Mouse (Mus musculus) limb, embryonic 13.5 days (tissue): ENCODE measurements around the gene Tulp2. TPM values are rescaled to one million over a fixed set of nuclear protein-coding genes. Genes with fewer than 3 reads are reported as not detected.
"Not testable (repeated sequence)": the region's sequence is repeated elsewhere in the genome, so short reads cannot be mapped to it uniquely, and the experiment has no call there.

Experiments
- ATAC-seq: fragments of 200-750 bp; cut with Nextera tagmentation; 2 replicates; pipeline ENCODE4 v1.8.0; 2017; ENCODE audit warnings: low read depth, moderate number of reproducible peaks, moderate TSS enrichment; ENCODE audit not compliant: low FRiP score
- H3K27ac ChIP-seq: fragments of 300-500 bp; sonication (generic); 2 replicates; pipeline ENCODE4 v1.5.1; 2015; ENCODE audit warnings: inconsistent platforms, mild to moderate bottlenecking, moderate library complexity
- H3K27me3 ChIP-seq: fragments of 300-500 bp; sonication (generic); 2 replicates; pipeline ENCODE4 v1.6.1; 2015; ENCODE audit warnings: mild to moderate bottlenecking, inconsistent platforms
- H3K36me3 ChIP-seq: fragments of 300-500 bp; sonication (generic); 2 replicates; pipeline ENCODE4 v1.6.1; 2015; ENCODE audit warnings: inconsistent platforms, mild to moderate bottlenecking, moderate library complexity
- H3K4me1 ChIP-seq: fragments of 300-500 bp; sonication (generic); 2 replicates; pipeline ENCODE4 v1.6.1; 2015; ENCODE audit warnings: inconsistent platforms
- H3K4me2 ChIP-seq: fragments of 300-500 bp; sonication (generic); replicated peaks from 2 replicates; pipeline ENCODE4 v1.6.1; 2015; ENCODE audit warnings: inconsistent platforms, mild to moderate bottlenecking, moderate library complexity
- H3K4me3 ChIP-seq: fragments of 300-500 bp; sonication (generic); 2 replicates; pipeline ENCODE4 v1.5.1; 2015; ENCODE audit warnings: moderate library complexity, mild to moderate bottlenecking, inconsistent platforms
- H3K9ac ChIP-seq: fragments of 300-500 bp; sonication (generic); 2 replicates; pipeline ENCODE4 v1.6.1; 2015; ENCODE audit warnings: mild to moderate bottlenecking, inconsistent platforms
- H3K9me3 ChIP-seq: fragments of 300-500 bp; sonication (generic); 2 replicates; pipeline ENCODE4 v1.6.1; 2016; ENCODE audit warnings: inconsistent platforms
- WGBS: fragments of 180-500 bp; shearing (Covaris S2); methylation state at CpG from one replicate; pipeline ENCODE4 v1.1.7; 2015; 5-methylcytosine and 5-hydroxymethylcytosine counted together
- polyA plus RNA-seq: library from polyadenylated mRNA; unstranded; fragments of >200 nt; fragmentation: Nextera tagmentation; extraction: Ambion mirVana; gene quantifications from 2 replicates; pipeline ENCODE4 v1.2.1, GENCODE M21; 2015

Gene Tulp2
- polyA plus RNA-seq, 1 experiment from 2014 or later: 1.0 TPM

DNA sequence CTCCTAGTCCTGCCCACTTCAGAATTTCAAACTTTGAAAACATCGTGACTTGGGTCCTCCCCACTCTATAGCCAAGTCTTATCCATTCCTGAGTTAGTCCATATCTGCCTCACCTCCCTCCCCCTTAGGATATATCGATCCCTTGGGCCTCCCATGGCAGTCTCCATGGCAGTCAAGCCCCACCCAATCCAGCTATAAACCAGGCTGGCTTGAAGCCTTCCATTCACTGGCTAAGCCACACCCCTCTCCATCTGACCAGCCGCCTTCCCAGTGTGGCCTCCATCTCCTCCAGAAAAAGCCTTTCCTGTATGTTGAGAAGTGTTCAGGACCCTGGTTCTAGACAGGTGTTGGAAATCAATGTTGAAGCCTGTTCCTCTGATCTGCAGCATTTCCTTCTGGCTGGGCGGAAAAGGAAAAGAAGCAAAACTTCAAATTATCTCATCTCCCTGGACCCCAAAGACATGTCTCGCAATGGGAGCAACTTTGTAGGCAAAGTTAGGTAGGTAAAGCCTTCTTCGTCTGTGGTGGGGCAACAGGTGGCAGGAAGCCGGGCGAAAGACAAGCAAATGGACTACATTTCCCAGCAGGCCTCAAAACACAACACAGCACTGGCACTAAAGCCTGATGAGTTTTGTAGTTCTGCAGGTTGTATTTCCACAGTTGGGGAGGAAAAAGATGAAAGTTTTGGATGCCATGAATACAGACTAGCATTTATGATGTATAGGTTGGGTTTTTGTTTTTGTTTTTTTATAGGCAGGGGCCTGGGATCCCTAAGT lies 37.9 kb downstream of the Tulp2 start:
- ATAC-seq: no peak
- Histone ChIP-seq H3K4me1 (peaks cover 40% of the 10 kb centered on the region), H3K27me3 (no peaks in the 10 kb centered on the region), H3K27ac (no peak overlapping the region), H3K4me2 (no peak overlapping the region), H3K9ac (no peak overlapping the region), H3K4me3 (no peak overlapping the region), H3K36me3 (peaks cover 15% of the 10 kb centered on the region), H3K9me3 (no peaks in the 10 kb centered on the region)
- WGBS: 71% methylated on average over 8 of the region's 8 CpGs

DNA sequence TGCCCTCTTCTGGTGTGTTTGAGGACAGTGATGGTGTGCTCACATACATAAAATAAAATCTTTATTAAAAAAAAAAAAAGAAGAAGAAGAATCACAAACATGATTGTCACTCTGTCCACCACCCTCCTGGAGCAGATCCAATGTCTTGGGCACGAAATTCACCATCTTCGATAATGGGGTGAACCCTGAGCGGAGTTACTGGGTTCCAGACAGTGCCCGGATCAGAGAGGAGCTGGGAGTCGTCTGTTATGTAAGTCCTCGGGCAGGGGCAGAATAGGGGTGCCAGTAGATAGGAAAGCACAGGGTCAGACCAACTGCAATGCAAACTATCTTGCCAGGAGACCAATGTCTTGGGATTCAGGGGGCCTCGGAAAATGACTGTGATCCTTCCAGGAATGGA lies 38.9 kb downstream of the Tulp2 start:
- no peak for ATAC-seq
- Histone ChIP-seq H3K4me2 (no peak overlapping the region), H3K36me3 (peaks cover 16% of the 10 kb centered on the region), H3K4me3 (no peak overlapping the region), H3K9ac (no peak overlapping the region), H3K4me1 (peaks cover 45% of the 10 kb centered on the region), H3K27ac (no peak overlapping the region), H3K27me3 (no peaks in the 10 kb centered on the region), H3K9me3 (no peaks in the 10 kb centered on the region)
- WGBS: 94% methylated on average over 7 of the region's 7 CpGs

DNA sequence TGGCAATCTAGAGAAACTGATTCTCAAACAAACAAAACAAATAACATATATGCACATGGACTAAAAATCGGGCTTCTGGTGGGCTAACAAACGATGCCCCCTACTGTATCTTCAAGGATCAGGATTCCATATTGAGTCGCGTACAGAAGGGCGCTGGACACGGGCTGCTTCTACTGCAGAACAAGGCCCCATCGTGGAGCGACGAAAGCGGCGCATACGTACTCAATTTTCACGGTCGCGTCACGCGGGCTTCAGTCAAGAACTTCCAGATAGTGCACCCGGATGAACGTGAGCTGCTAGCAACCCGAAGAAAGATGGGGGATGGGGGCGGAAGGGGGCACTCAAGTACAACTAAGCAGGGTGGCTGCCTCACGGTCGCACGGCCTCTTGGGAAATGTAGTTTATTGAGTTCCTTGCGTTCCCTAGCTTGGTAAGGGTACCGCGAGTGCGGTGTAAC lies 40.1 kb downstream of the Tulp2 start:
- Histone ChIP-seq H3K9ac (peak overlapping the region; percentile 63), H3K27me3 (no peaks in the 10 kb centered on the region), H3K4me2 (peak overlapping the region; percentile 59), H3K4me3 (peak overlapping the region; percentile 51), H3K4me1 (peaks cover 46% of the 10 kb centered on the region), H3K27ac (peak overlapping the region; percentile 83), H3K9me3 (no peaks in the 10 kb centered on the region), H3K36me3 (peaks cover 16% of the 10 kb centered on the region)
- peak; percentile 57 for ATAC-seq
- WGBS: under 1% methylated on average over 28 of the region's 28 CpGs

DNA sequence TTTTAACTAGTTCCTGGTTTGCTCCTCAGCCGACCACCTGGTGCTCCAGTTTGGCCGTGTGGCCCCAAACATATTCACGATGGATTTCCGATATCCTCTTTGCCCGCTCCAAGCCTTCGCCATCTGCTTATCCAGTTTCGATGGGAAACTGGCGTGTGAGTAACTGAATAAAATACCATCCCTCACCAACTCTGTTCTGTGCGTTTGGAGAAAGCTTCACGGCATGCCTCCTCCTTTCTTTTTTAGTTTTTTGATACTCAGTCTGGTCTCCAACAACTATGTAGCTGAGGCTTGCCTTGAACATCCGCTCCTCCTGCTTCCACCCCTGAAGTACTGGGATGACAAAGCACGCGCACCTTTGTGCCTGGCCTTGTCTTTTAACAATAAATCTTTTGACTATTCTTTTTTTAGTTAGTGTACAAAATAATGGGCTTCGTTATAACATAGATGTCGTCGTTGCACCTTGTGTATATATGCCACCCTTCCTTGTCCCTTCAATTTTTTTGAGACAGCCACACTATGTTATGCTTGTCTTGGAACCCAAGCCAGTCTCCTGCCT lies 40.6 kb downstream of the Tulp2 start:
- Histone ChIP-seq H3K36me3 (peaks cover 16% of the 10 kb centered on the region), H3K4me1 (peaks cover 48% of the 10 kb centered on the region), H3K4me3 (peak overlapping the region; percentile 51), H3K27ac (peak overlapping the region; percentile 83; the same call in 1 of the 2 replicates), H3K9ac (peak overlapping the region; percentile 63; the same call in 1 of the 2 replicates), H3K27me3 (no peaks in the 10 kb centered on the region), H3K9me3 (no peaks in the 10 kb centered on the region), H3K4me2 (peak overlapping the region; percentile 59)
- no peak for ATAC-seq
- WGBS: 55% methylated on average over 16 of the region's 16 CpGs

DNA sequence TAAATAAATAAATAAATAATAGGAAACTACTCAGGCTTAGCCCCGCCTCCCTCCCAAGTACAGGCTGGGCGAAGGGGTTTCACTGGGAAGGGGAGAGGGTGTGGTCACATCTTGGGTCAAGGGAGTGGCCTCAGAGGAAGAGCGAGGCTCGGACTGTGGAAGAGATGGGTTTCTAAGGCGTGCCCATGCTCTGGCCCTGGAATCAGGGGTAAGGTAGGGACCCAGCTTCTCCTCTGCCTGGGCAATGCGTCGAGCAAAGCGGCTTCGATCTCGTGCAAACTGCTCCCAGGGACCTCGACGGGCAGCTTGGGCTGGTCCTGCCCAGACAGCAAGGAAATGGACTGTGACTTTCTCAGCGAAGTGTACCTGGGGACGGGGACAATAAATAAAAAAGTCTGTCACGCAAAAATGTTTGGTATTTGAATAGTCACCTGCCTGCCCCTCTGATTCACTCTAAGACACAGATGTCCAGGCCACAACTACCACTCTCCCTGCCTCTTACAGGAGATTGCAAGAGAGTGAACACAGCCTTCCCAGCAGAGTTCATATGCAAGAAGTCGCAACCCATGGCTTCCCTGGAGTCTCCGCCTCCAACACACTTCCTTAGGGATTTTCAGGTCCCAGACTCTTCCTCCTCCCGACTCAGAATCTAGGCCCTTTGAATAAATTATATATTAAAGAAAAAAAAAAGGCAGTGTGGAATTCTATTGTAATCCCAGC lies 41.4 kb downstream of the Tulp2 start:
- peak overlapping the region; percentile 17 for H3K4me3 ChIP-seq
- 65% methylated on average over 18 of the region's 18 CpGs for WGBS
- peak overlapping the region; percentile 50 for H3K9ac ChIP-seq
- H3K36me3 ChIP-seq: peaks cover 16% of the 10 kb centered on the region
- H3K4me1 ChIP-seq: peaks cover 48% of the 10 kb centered on the region
- peak overlapping the region; percentile 45 for H3K4me2 ChIP-seq
- no peak for ATAC-seq
- H3K27ac ChIP-seq: no peak overlapping the region; the same call in 1 of the 2 replicates
- no peaks in the 10 kb centered on the region for H3K9me3 ChIP-seq
- H3K27me3 ChIP-seq: no peaks in the 10 kb centered on the region

DNA sequence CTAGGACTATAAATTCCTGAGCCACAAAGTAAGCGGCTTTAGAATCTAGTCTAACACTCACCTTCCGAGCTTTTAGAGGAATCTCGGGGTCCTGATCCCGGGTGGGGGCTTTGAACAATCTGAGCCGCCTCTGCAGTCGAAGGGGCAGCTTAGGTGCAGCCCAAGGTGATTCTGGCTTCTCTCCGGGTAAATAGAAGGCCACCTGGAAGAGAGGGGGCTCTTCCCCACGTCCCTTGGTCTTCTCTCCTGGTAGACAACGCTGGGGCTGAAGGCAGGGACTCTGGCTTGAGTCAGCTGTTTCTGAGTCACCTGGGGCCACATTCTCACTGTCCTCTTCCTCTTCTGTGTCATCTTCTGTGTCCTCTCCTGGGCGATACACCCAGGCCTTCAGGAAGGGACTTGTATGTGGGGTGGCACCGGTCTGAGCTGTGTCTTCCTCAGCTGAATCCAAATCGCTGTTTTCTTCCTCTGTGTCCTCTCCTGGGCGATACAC lies 42.0 kb downstream of the Tulp2 start:
- Histone ChIP-seq H3K4me3 (peak overlapping the region; percentile 17), H3K4me1 (peaks cover 48% of the 10 kb centered on the region), H3K27ac (no peak overlapping the region; the same call in 1 of the 2 replicates), H3K9ac (peak overlapping the region; percentile 50; the same call in 1 of the 2 replicates), H3K36me3 (peaks cover 16% of the 10 kb centered on the region), H3K27me3 (no peaks in the 10 kb centered on the region), H3K4me2 (peak overlapping the region; percentile 45), H3K9me3 (no peaks in the 10 kb centered on the region)
- ATAC-seq: no peak
- WGBS: 81% methylated on average over 13 of the region's 13 CpGs

DNA sequence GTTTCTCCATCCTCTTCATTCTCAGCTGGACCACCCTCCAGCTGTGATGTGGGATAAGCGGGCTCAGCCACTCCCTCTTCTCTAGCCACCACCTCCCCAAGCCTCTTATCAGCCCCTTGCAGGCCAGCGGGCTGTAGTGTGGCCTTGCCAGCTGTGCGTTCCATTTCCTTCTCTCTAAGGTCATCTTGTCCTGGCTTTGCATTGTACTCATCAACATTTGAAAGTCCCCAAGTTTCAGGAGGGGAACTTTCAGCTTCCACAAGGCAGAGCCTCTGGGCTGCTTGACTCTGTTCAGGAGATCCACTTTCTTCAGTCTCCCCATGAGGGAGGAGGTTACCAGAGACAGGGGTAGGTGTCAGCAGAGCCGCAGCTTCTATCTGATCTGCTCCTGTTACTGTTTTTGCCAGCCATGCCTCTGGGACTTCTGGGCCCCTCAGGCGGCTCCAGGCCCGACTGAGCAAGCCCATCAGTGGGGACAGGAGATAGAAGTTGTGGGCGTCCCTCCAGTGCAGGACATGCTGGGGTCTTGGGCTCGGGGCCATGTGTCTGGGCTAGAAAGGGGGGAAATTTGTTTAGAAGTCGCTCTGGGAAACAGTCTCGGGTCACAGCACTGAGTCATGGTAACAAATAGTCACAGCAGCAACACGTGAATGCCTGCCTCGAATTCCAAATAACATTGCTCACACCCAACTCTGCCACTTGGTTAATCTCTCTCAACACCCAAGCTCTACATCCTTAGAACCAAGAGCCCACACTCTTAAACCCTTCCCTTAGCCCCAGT lies 43.4 kb downstream of the Tulp2 start:
- peak overlapping the region; percentile 91; the same call in 1 of the 2 replicates for H3K27ac ChIP-seq
- H3K9ac ChIP-seq: peak overlapping the region; percentile 90
- peaks cover 41% of the 10 kb centered on the region for H3K4me1 ChIP-seq
- H3K9me3 ChIP-seq: no peaks in the 10 kb centered on the region
- WGBS: 24% methylated on average over 12 of the region's 12 CpGs
- ATAC-seq: no peak
- H3K36me3 ChIP-seq: peaks cover 16% of the 10 kb centered on the region
- H3K4me3 ChIP-seq: peak overlapping the region; percentile 86
- H3K4me2 ChIP-seq: peak overlapping the region; percentile 85
- no peaks in the 10 kb centered on the region for H3K27me3 ChIP-seq

DNA sequence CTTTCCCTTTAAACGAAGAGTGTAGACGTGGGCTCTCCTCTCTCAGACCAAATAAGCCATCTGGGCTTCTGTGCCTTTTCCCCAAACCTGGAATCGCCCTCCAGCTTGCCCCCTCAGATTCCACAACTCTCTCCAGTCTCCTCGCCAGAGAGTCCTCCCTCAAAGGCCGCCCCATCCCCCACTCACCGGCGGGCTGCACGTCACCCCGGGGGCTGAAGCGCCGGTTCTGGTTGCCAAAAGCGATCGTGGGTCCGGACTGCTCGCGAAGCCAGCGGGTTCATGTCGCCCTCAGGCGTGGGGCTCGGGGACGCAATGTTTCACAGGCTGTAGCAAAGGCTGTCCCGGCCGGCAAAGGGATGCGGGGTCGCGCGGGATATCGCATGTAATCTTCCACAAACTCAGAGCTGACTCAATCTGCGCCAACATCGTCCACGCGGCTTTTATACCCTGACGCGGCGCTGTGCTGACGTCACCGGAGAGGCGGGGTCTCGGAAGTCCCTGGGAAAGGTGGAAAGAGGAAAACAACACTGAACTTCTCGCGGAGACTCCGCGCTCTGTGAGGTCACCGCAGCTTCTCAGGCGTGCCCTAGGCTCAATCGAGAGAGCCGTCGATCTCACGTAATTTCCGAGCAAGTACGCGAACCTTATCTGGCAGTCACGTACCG lies 44.3 kb downstream of the Tulp2 start, which contains the start of the genes Ppp1r15a and Plekha4:
Ppp1r15a (minus strand) TSS at position 460 of the 665 bp plus-strand sequence.
Plekha4 (plus strand) TSS at position 522 of the 665 bp plus-strand sequence.
- ATAC-seq: peak; percentile 90
- Histone ChIP-seq H3K4me2 (peak within 1 kb of the TSS; percentile 85), H3K4me1 (peaks cover 48% of the 10 kb centered on the region), H3K36me3 (peaks cover 16% of the 10 kb centered on the region), H3K9ac (peak within 1 kb of the TSS; percentile 90), H3K9me3 (no peaks in the 10 kb centered on the region), H3K27me3 (no peaks in the 10 kb centered on the region), H3K27ac (peak within 1 kb of the TSS; percentile 91), H3K4me3 (peak within 1 kb of the TSS; percentile 86)
- under 1% methylated on average over 54 of the region's 54 CpGs for WGBS

DNA sequence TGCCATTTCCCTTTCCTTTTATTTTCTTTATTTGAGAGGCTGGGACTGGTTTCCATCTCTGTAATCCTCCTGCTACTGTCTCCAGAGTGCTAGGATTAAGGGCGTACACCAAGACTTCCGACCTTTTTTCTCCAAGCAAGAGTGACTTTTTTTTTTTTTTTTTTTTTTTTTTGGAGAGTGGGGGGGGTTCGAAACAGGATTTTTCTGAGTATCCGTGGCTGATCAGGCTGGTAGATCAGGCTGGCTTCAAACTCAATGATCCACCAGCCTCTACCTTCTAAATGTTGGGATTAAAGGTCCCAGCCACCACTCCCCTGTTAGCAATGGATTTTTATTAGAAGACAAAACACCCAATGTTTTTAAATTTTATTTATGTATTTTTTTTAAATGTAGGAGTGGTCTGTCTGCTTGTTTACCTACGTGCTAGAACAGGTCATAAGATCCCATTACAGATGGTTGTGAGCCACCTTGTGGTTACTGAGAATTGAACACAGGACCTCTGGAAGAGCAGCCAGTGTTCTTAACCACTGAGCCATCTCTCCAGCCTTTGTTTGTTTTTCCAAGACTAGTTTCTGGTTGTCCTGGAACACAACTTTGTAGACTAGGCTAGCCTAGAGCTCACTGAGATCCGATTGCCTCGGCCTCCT lies 44.9 kb downstream of the Tulp2 start:
- Histone ChIP-seq H3K4me1 (peaks cover 43% of the 10 kb centered on the region), H3K4me2 (peak overlapping the region; percentile 85), H3K36me3 (peaks cover 16% of the 10 kb centered on the region), H3K27me3 (no peaks in the 10 kb centered on the region), H3K4me3 (peak overlapping the region; percentile 86), H3K9ac (peak overlapping the region; percentile 90), H3K9me3 (no peaks in the 10 kb centered on the region), H3K27ac (peak overlapping the region; percentile 91)
- 0 out of 2 replicates have a peak, but pooled peaks have one; percentile 8 for ATAC-seq
- 21% methylated on average over 7 of the region's 7 CpGs for WGBS

DNA sequence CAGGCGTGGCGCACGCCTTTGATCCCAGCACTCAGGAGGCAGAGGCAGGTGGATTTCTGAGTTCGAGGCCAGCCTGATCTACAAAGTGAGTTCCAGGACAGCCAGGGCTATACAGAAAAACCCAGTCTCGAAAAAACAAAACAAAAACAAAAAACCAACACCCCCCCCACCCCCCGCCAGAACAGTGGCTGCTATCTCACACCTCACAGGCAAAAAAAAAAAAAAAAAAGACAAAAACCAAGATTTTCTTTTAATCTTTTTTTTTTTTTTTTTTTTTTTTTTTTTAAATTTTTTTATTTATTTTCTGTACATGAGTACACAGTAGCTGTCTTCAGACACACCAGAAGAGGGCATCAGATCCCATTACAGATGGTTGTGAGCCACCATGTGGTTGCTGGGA lies 45.5 kb downstream of the Tulp2 start:
- H3K9me3 ChIP-seq, H3K27ac ChIP-seq, H3K4me3 ChIP-seq, H3K4me2 ChIP-seq, ATAC-seq, H3K27me3 ChIP-seq, H3K9ac ChIP-seq: not testable (repeated sequence)
- 93% methylated on average over 6 of the region's 6 CpGs for WGBS
- H3K36me3 ChIP-seq: peaks cover 16% of the 10 kb centered on the region
- peaks cover 42% of the 10 kb centered on the region for H3K4me1 ChIP-seq
